Mouse (Mus musculus): Measurements from ENCODE around the gene Krtap4-1. TPM values are rescaled to one million over a fixed set of nuclear protein-coding genes. Genes with fewer than 3 reads are reported as not detected.

The Krtap4-1 gene
- polyA plus RNA-seq, 1 experiment from 2014 or later: not detected

GRCm38 (mm10) chr11:99585096-99585495 lies 42.9 kb downstream of the Krtap4-1 start:
- Histone ChIP-seq H3K4me1 (replicated peaks) (no peaks in the 10 kb centered on the region), H3K27me3 (no peaks in the 10 kb centered on the region), H3K9ac (replicated peaks) (no peak overlapping the region), H3K36me3 (no peaks in the 10 kb centered on the region), H3K4me2 (no peak overlapping the region), H3K9me3 (no peaks in the 10 kb centered on the region), H3K4me3 (replicated peaks) (no peak overlapping the region), H3K27ac (no peak overlapping the region)
- WGBS: 88% methylated on average over 7 of the region's 7 CpGs
- ATAC-seq (ENCODE audit: insufficient number of reproducible peaks, insufficient read depth, low FRiP score, low TSS enrichment, low read depth): no peak

GRCm38 (mm10) chr11:99583245-99583704 lies 44.8 kb downstream of the Krtap4-1 start, which contains the start of gene Krtap1-4:
Krtap1-4 (minus strand) TSS chr11:99583654.
- Histone ChIP-seq H3K9me3 (no peaks in the 10 kb centered on the region), H3K4me2 (no peak within 1 kb of the TSS), H3K36me3 (no peaks in the 10 kb centered on the region), H3K9ac (replicated peaks) (no peak within 1 kb of the TSS), H3K4me3 (replicated peaks) (no peak within 1 kb of the TSS), H3K27ac (no peak within 1 kb of the TSS), H3K27me3 (no peaks in the 10 kb centered on the region), H3K4me1 (replicated peaks) (no peaks in the 10 kb centered on the region)
- 67% methylated on average over 5 of the region's 5 CpGs for WGBS
- no peak for ATAC-seq (ENCODE audit: insufficient number of reproducible peaks, insufficient read depth, low FRiP score, low TSS enrichment, low read depth)

DNA sequence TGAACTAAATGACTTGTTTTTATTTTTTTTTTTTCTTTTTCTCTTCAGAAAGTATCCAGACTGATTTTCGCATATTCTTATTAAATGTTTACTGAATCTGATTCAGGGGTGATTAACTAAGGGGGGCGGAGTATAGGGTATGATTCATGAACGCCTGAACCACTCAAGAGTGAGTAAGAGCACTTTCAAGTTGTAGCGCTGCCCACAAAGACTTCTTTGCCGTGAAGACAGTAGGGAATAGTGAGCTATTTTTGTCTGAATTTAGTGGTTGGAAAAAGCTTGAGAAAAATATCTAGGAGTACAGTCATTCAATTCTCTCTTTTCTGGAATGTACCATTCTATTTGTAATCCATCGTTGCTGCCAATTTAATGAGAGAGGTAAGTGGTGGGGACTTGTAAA lies 46.5 kb downstream of the Krtap4-1 start:
- no peaks in the 10 kb centered on the region for H3K4me1 ChIP-seq (replicated peaks)
- no peaks in the 10 kb centered on the region for H3K36me3 ChIP-seq
- no peaks in the 10 kb centered on the region for H3K9me3 ChIP-seq
- no peak overlapping the region for H3K9ac ChIP-seq (replicated peaks)
- H3K4me2 ChIP-seq: no peak overlapping the region
- ATAC-seq (ENCODE audit: insufficient number of reproducible peaks, insufficient read depth, low FRiP score, low TSS enrichment, low read depth): no peak
- H3K27ac ChIP-seq: no peak overlapping the region
- no peaks in the 10 kb centered on the region for H3K27me3 ChIP-seq
- WGBS: 86% methylated on average over 6 of the region's 6 CpGs
- no peak overlapping the region for H3K4me3 ChIP-seq (replicated peaks)

GRCm38 (mm10) chr11:99581051-99581450 lies 47.0 kb downstream of the Krtap4-1 start:
- ATAC-seq (ENCODE audit: insufficient number of reproducible peaks, insufficient read depth, low FRiP score, low TSS enrichment, low read depth): no peak

GRCm38 (mm10) chr11:99580636-99581035 lies 47.4 kb downstream of the Krtap4-1 start, which contains the start of gene Krtap1-5:
Krtap1-5 (minus strand) TSS chr11:99581016.
- no peak within 1 kb of the TSS for H3K4me3 ChIP-seq (replicated peaks)
- WGBS: 90% methylated on average over 6 of the region's 6 CpGs
- no peak within 1 kb of the TSS for H3K27ac ChIP-seq
- no peaks in the 10 kb centered on the region for H3K9me3 ChIP-seq
- no peaks in the 10 kb centered on the region for H3K36me3 ChIP-seq
- no peaks in the 10 kb centered on the region for H3K4me1 ChIP-seq (replicated peaks)
- H3K9ac ChIP-seq (replicated peaks): no peak within 1 kb of the TSS
- no peaks in the 10 kb centered on the region for H3K27me3 ChIP-seq
- H3K4me2 ChIP-seq: no peak within 1 kb of the TSS
- no peak for ATAC-seq (ENCODE audit: insufficient number of reproducible peaks, insufficient read depth, low FRiP score, low TSS enrichment, low read depth)

More at GRCm38 (mm10) chr11:99581051-99581450, 47.0 kb downstream of the Krtap4-1 start:
- Histone ChIP-seq H3K4me2 (no peak overlapping the region), H3K9ac (replicated peaks) (no peak overlapping the region), H3K4me1 (replicated peaks) (no peaks in the 10 kb centered on the region), H3K27me3 (no peaks in the 10 kb centered on the region), H3K27ac (no peak overlapping the region), H3K36me3 (no peaks in the 10 kb centered on the region), H3K4me3 (replicated peaks) (no peak overlapping the region), H3K9me3 (no peaks in the 10 kb centered on the region)
- 91% methylated on average over 5 of the region's 5 CpGs for WGBS

Other genes with a start within 250 kb of the Krtap4-1 start
- 34.3 and 35.3 TPM in 2 replicates for gene Krt10, start 238.9 kb downstream of the Krtap4-1 start, polyA plus RNA-seq (2016; fragmentation: Nextera tagmentation; extraction: Ambion mirVana)
- not detected in 2 replicates for gene Krt12, start 206.0 kb downstream of the Krtap4-1 start, polyA plus RNA-seq (2016; fragmentation: Nextera tagmentation; extraction: Ambion mirVana)
- 0.18 and 0.42 TPM in 2 replicates for gene Krt20, start 190.1 kb downstream of the Krtap4-1 start, polyA plus RNA-seq (2016; fragmentation: Nextera tagmentation; extraction: Ambion mirVana)
- 0.18 and 0.26 TPM in 2 replicates for gene Krt23, start 135.1 kb downstream of the Krtap4-1 start, polyA plus RNA-seq (2016; fragmentation: Nextera tagmentation; extraction: Ambion mirVana)
- not detected in 2 replicates for gene Krt39, start 106.9 kb downstream of the Krtap4-1 start, polyA plus RNA-seq (2016; fragmentation: Nextera tagmentation; extraction: Ambion mirVana)
- gene Krt40, start 85.1 kb downstream of the Krtap4-1 start, polyA plus RNA-seq (2016; fragmentation: Nextera tagmentation; extraction: Ambion mirVana): not detected in 2 replicates
- gene Krtap3-3, start 77.4 kb downstream of the Krtap4-1 start, polyA plus RNA-seq (2016; fragmentation: Nextera tagmentation; extraction: Ambion mirVana): not detected in 2 replicates
- not detected in 2 replicates for gene Krtap3-2, start 71.4 kb downstream of the Krtap4-1 start, polyA plus RNA-seq (2016; fragmentation: Nextera tagmentation; extraction: Ambion mirVana)
- gene Gm11939, start 68.8 kb downstream of the Krtap4-1 start, polyA plus RNA-seq (2016; fragmentation: Nextera tagmentation; extraction: Ambion mirVana): not detected in 2 replicates
- gene Krtap3-1, start 61.6 kb downstream of the Krtap4-1 start, polyA plus RNA-seq (2016; fragmentation: Nextera tagmentation; extraction: Ambion mirVana): not detected in 2 replicates
- gene Krtap1-5, start 47.2 kb downstream of the Krtap4-1 start, polyA plus RNA-seq (2016; fragmentation: Nextera tagmentation; extraction: Ambion mirVana): not detected in 2 replicates
- not detected in 2 replicates for gene Krtap1-4, start 44.6 kb downstream of the Krtap4-1 start, polyA plus RNA-seq (2016; fragmentation: Nextera tagmentation; extraction: Ambion mirVana)
- not detected in 2 replicates for gene Krtap1-3, start 36.9 kb downstream of the Krtap4-1 start, polyA plus RNA-seq (2016; fragmentation: Nextera tagmentation; extraction: Ambion mirVana)
- not detected in 2 replicates for gene Krtap9-3, start 30.1 kb downstream of the Krtap4-1 start, polyA plus RNA-seq (2016; fragmentation: Nextera tagmentation; extraction: Ambion mirVana)
- not detected in 2 replicates for gene Gm11938, start 24.9 kb downstream of the Krtap4-1 start, polyA plus RNA-seq (2016; fragmentation: Nextera tagmentation; extraction: Ambion mirVana)
- not detected in 2 replicates for gene Gm11937, start 18.0 kb downstream of the Krtap4-1 start, polyA plus RNA-seq (2016; fragmentation: Nextera tagmentation; extraction: Ambion mirVana)
- gene Krtap2-4, start 13.4 kb downstream of the Krtap4-1 start, polyA plus RNA-seq (2016; fragmentation: Nextera tagmentation; extraction: Ambion mirVana): not detected in 2 replicates
- not detected in 2 replicates for gene Gm11562, start 7.8 kb downstream of the Krtap4-1 start, polyA plus RNA-seq (2016; fragmentation: Nextera tagmentation; extraction: Ambion mirVana)
- gene Krtap4-2, start 6.8 kb upstream of the Krtap4-1 start, polyA plus RNA-seq (2016; fragmentation: Nextera tagmentation; extraction: Ambion mirVana): not detected in 2 replicates
- gene Krtap4-7, start 15.9 kb upstream of the Krtap4-1 start, polyA plus RNA-seq (2016; fragmentation: Nextera tagmentation; extraction: Ambion mirVana): not detected in 2 replicates
- not detected in 2 replicates for gene Gm11555, start 22.0 kb upstream of the Krtap4-1 start, polyA plus RNA-seq (2016; fragmentation: Nextera tagmentation; extraction: Ambion mirVana)
- gene Gm11563, start 30.7 kb upstream of the Krtap4-1 start, polyA plus RNA-seq (2016; fragmentation: Nextera tagmentation; extraction: Ambion mirVana): not detected in 2 replicates
- gene Krtap4-6, start 37.7 kb upstream of the Krtap4-1 start, polyA plus RNA-seq (2016; fragmentation: Nextera tagmentation; extraction: Ambion mirVana): not detected in 2 replicates
- gene Gm14190, start 62.5 kb upstream of the Krtap4-1 start, polyA plus RNA-seq (2016; fragmentation: Nextera tagmentation; extraction: Ambion mirVana): not detected in 2 replicates
- gene Gm14180, start 106.1 kb upstream of the Krtap4-1 start, polyA plus RNA-seq (2016; fragmentation: Nextera tagmentation; extraction: Ambion mirVana): not detected in 2 replicates
- not detected in 2 replicates for gene Gm11595, start 144.7 kb upstream of the Krtap4-1 start, polyA plus RNA-seq (2016; fragmentation: Nextera tagmentation; extraction: Ambion mirVana)
- gene Krtap4-8, start 152.5 kb upstream of the Krtap4-1 start, polyA plus RNA-seq (2016; fragmentation: Nextera tagmentation; extraction: Ambion mirVana): not detected in 2 replicates
- not detected in 2 replicates for gene Krtap4-9, start 157.0 kb upstream of the Krtap4-1 start, polyA plus RNA-seq (2016; fragmentation: Nextera tagmentation; extraction: Ambion mirVana)
- not detected in 2 replicates for gene Gm11596, start 165.2 kb upstream of the Krtap4-1 start, polyA plus RNA-seq (2016; fragmentation: Nextera tagmentation; extraction: Ambion mirVana)
- not detected in 2 replicates for gene Gm11569, start 170.7 kb upstream of the Krtap4-1 start, polyA plus RNA-seq (2016; fragmentation: Nextera tagmentation; extraction: Ambion mirVana)
- gene Gm11554, start 176.2 kb upstream of the Krtap4-1 start, polyA plus RNA-seq (2016; fragmentation: Nextera tagmentation; extraction: Ambion mirVana): not detected in 2 replicates
- not detected in 2 replicates for gene Krtap4-13, start 181.7 kb upstream of the Krtap4-1 start, polyA plus RNA-seq (2016; fragmentation: Nextera tagmentation; extraction: Ambion mirVana)
- gene Gm11564, start 187.4 kb upstream of the Krtap4-1 start, polyA plus RNA-seq (2016; fragmentation: Nextera tagmentation; extraction: Ambion mirVana): not detected in 2 replicates
- gene 2300003K06Rik, start 209.8 kb upstream of the Krtap4-1 start, polyA plus RNA-seq (2016; fragmentation: Nextera tagmentation; extraction: Ambion mirVana): not detected in 2 replicates
- not detected in 2 replicates for gene Krtap4-16, start 223.4 kb upstream of the Krtap4-1 start, polyA plus RNA-seq (2016; fragmentation: Nextera tagmentation; extraction: Ambion mirVana)
- not detected in 2 replicates for gene Gm11568, start 229.7 kb upstream of the Krtap4-1 start, polyA plus RNA-seq (2016; fragmentation: Nextera tagmentation; extraction: Ambion mirVana)
- not detected in 2 replicates for gene Gm11559, start 236.2 kb upstream of the Krtap4-1 start, polyA plus RNA-seq (2016; fragmentation: Nextera tagmentation; extraction: Ambion mirVana)
- not detected in 2 replicates for gene Krtap9-1, start 245.2 kb upstream of the Krtap4-1 start, polyA plus RNA-seq (2016; fragmentation: Nextera tagmentation; extraction: Ambion mirVana)

Measured in limb, embryonic 12.5 days (tissue).